Mouse (Mus musculus) layer of hippocampus, adult 2 months (tissue): ENCODE measurements at regions not wholly inside any gene's neighbourhood (a gene's known extent, or its start where the extent isn't known, plus 50 kb on each side); places are given as distances from the start of the nearest gene placed in this dataset.

Experiments used
- DNase-seq, 2 experiments: peaks; one replicate each; pipeline ENCODE4 v3.0.0; 2022; ENCODE audit warnings: low spot score in 2 of 2
- H3K27ac ChIP-seq: fragments of 200-600 bp; 2 replicates; pipeline ENCODE4 v1.8.1; 2022
- H3K4me3 ChIP-seq: fragments of 200-600 bp; 2 replicates; pipeline ENCODE4 v1.8.1; 2022; ENCODE audit warnings: mild to moderate bottlenecking
- CTCF ChIP-seq: fragments of 200-600 bp; conservative IDR thresholded peaks from 2 replicates; pipeline ENCODE4 v1.8.1; 2022; ENCODE audit warnings: antibody characterized with exemption, mild to moderate bottlenecking, moderate library complexity

DNA sequence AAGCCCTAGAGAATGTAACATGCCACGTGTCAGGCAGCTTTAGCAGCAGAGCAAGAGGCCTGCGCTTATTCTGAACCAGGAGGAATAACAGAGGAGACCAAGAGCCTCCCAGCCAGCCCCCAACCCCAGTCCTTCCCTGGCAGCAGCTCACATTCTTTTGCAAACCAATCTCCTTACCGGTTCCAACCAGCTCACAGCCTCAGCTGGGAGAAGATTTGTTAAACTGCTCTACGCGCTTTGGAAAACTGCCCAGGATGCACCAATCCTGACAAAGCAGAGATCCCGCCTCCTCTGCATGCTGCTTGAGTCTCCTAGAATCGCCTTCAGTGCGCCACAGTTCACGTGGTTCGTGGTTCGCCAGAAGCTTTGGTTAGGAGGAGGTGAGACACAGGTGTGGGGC, 51.8 kb downstream of the Gm9376 start:
- no peak overlapping the region for H3K4me3 ChIP-seq
- no peak for TF ChIP-seq CTCF
- peak in 1 of 2 experiments; percentile 16 for DNase-seq
- no peak overlapping the region for H3K27ac ChIP-seq

DNA sequence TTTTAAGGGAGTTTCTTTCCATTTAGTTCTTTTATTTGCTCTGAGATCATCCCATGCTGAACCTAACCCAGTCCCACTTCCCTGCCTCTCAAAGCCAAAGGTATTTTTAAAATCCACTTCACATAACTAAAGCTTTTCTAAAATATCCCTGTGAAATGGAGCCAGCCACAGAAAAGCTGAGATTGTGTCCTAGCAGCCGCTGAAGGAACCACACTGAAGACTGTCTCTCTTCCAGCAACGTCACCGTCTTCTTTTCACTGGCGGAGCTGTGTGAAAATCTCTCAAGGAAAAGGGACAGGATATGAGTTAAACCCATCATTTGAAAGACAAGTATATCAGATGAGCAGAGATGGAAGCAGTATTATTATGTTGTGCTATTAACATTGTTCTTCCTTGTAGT, 53.3 kb downstream of the Gm9376 start:
- Histone ChIP-seq H3K27ac (no peak overlapping the region), H3K4me3 (no peak overlapping the region)
- no peak for TF ChIP-seq CTCF
- no peak for DNase-seq

DNA sequence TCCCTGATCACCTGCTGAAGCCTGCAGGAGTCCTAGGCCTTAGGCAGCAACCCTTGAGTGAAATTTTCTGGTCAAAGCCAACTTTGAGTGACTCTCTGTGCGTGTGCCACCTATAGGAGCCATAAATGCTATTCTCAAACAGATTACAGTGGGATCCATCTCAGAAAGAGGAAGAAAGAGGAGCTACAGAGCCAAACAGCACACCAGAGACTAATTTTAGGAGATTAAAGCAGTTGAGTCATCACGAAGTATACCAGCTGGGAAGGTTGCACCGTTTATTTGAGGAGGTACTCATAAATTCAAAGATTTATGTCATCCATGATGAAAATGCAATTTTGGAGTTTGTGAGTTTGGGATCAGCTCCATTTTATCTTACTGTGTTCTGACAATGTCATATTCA, 54.3 kb downstream of the Gm9376 start:
- no peak for TF ChIP-seq CTCF
- no peak overlapping the region for H3K4me3 ChIP-seq
- DNase-seq = no peak
- no peak overlapping the region for H3K27ac ChIP-seq

DNA sequence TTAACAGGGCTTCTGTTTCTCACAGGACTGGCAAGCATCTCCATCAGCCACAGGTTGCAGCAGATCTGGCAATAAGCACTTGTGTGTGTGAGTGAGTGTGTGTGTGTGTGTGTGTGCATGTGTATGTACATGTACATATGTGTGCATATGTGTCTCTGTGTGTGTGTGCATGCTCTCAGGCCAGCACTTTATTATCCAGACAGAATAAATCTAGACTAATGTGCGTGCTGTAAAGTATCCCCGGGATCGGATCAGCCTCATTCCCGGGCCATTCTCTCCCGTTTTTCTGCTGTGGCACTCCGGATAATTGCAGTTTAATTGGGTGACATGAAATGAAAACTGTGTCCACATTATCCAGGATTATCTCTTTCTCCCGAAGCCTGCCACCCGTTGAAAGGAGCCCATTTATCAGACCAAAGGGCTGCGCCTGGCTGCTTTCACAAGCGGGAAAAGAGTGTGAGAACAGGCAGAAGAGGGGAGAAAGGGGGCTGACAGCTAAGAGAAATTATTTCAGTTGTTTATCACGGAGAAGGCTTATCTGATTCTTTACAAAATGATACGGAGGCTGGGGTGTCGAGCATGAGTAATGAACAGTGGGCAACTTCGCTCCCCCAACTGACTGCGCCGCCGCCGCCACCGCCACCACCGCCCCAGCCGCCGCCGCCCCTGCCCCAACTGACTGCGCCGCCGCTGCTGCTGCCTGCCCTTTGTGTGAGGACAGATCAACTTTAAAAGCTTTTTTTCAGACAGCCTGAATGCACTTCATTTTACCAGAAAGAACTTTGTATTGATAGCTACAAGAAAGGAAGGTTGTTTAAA, 55.5 kb downstream of the Gm9376 start:
- no peak for TF ChIP-seq CTCF
- Histone ChIP-seq H3K4me3 (peak overlapping the region; percentile 23), H3K27ac (no peak overlapping the region)
- no peak for DNase-seq

DNA sequence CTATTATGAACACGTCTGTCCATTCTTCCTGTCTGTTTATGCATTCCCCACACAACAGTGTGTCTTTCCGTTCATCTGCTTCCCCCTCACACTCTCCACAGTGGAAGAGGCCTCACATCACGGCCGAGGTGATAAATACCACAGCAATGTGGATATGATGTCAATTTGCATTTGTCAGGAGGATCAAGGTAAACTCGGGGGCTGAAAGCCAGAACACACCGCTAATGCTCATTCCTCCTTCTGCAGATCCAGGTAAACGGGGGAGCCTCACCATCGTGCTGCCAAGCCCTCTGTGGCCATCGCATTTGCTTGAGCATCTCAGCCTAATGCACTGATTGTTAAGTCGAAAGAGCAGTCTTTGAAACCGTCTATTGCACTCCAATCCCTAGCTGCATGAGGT, 56.1 kb downstream of the Gm9376 start:
- Histone ChIP-seq H3K27ac (no peak overlapping the region), H3K4me3 (peak overlapping the region; percentile 23)
- TF ChIP-seq CTCF = no peak
- no peak for DNase-seq

DNA sequence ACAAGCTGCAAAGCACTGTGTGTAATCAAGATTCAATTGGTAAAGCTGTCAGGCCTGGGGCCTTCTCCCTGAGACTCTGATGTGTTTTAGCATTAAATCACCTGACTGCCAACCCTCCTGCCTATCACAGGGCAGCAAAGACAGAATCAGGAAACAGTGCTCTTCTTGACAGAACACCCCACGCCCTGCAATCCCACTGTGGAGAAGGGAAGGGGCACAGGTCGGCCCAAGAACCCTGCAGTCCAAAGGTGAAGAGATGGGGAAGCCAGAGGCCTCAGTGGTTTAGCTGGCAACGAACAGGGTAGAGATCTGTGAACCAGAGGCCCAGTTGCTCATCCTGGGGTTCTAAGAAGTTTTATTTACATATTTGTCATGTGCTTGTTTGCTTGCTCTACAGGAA, 71.3 kb downstream of the Gm9376 start:
- no peak overlapping the region for H3K4me3 ChIP-seq
- no peak for TF ChIP-seq CTCF
- DNase-seq = no peak

DNA sequence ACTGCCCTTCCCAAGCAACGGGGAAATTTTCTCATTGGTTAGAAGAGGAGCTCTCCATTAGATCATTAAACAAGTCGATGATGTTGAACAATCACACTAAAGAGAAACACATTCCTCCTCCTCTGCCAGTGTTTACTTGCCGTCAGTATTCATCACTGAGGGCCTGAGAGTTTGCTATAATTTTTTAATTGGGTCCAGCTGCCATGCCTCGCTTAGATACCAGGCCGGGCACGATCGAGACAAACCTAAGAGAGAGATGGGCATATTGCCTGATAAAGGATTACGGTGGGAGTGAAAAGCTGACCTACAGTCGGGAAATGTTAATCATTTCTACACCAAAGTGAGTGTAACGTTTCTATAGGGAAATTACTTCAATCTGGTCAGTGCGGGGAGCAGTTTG, 96.2 kb downstream of the Gm9376 start:
- TF ChIP-seq CTCF = no peak
- no peak overlapping the region for H3K4me3 ChIP-seq
- H3K27ac ChIP-seq = no peak overlapping the region
- no peak for DNase-seq

More for the DNA sequence above, 71.3 kb downstream of the Gm9376 start:
- no peak overlapping the region for H3K27ac ChIP-seq

DNA sequence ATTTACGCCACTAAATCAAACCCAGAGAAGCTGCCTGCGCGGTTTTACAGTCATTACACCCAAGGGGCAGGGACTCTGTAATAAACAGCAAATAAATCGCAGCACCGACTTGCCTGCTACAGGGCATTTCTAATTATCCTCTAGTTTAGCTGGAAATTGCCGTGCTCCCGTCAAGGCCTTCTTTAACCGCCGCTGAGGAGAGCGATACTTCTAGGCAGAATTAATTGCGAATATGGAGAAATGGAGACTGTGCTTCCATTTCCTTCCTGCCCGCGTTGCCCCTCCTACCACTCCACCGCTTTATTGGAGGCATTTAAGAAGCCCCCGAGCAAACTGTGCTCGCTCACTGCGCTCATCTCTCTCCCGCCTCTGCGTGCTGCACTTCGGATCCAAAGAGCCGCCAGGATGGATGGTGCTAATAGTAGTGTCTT, 96.6 kb downstream of the Gm9376 start:
- TF ChIP-seq CTCF = no peak
- Histone ChIP-seq H3K27ac (no peak overlapping the region), H3K4me3 (no peak overlapping the region)
- DNase-seq = no peak

DNA sequence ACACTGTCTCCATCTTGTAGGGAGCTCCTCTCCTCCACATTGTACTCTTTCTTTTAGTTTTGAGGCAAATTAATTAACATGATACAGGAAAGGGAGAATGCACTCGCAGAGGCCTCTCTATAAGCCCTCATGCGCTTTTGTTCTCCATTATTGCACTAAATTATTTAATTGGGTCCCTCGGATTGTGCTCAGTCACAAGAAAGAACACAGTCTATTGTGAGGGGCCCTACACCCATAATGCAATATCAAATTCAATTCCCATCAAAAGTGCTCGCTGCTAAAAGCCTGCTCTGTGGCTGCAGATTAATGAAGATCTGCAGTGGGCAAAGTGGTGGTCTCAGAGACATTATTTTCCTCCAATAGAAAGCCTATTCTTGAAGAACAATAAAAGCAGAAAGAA, 99.8 kb downstream of the Gm9376 start:
- Histone ChIP-seq H3K4me3 (no peak overlapping the region), H3K27ac (no peak overlapping the region)
- no peak for TF ChIP-seq CTCF
- no peak for DNase-seq

DNA sequence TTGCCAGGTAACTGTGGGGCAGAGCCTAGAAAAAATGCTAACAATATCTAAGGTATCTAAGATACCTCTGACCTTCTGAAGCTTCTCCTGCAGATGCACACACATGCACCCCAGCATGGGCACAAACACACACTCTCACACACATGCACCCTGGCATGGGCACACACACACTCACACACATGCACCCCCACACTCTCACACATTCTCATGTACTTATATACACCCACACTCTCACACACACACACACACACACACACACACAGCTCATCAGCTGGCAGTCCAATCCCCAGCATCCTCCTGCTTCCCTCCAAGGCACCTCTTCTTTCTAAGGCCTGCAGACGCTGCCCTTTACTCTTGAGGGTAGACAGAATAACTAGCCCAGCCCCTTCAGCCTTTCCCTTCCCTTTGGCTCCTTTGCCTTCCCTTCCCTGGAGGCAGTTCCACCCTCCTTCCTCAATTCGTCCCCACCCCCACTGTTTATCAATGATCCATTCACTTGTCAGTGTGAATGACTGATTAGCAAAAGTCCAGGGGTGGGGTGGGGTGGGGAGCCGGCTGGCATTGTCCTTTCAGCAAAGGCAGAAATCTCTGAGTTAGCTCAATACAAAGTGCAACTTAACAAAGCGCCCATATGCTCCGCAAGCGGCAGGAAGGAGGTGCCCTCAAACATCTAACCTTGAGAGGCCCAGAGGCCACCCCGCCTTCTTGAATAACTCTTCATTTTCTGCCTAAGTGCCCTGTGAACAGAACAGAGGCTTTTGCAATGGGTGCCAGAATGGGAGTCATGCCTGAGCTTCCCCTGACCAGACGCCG, 102.1 kb downstream of the Gm9376 start:
- no peak overlapping the region for H3K4me3 ChIP-seq
- no peak for TF ChIP-seq CTCF
- no peak for DNase-seq
- H3K27ac ChIP-seq = no peak overlapping the region

DNA sequence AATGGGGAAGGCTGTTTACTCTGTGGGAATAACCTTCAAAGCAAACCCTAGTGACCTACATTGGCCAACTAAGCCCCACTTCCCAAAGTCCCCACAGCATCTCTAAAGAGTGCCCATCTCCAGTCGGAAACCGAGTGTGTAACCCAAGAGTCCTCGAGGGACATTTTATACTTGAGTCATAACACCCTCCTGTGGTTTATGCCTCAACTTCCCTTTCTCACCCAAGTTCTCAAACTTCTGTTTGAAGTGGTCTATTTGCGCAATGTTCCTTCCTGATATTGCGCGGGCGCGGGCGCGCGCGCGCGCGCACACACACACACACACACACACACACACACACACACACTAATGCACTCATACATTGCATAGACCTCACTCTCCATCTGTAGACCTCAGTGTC, 104.6 kb downstream of the Gm9376 start:
- no peak for DNase-seq
- Histone ChIP-seq H3K27ac (no peak overlapping the region), H3K4me3 (no peak overlapping the region)
- TF ChIP-seq CTCF = no peak

DNA sequence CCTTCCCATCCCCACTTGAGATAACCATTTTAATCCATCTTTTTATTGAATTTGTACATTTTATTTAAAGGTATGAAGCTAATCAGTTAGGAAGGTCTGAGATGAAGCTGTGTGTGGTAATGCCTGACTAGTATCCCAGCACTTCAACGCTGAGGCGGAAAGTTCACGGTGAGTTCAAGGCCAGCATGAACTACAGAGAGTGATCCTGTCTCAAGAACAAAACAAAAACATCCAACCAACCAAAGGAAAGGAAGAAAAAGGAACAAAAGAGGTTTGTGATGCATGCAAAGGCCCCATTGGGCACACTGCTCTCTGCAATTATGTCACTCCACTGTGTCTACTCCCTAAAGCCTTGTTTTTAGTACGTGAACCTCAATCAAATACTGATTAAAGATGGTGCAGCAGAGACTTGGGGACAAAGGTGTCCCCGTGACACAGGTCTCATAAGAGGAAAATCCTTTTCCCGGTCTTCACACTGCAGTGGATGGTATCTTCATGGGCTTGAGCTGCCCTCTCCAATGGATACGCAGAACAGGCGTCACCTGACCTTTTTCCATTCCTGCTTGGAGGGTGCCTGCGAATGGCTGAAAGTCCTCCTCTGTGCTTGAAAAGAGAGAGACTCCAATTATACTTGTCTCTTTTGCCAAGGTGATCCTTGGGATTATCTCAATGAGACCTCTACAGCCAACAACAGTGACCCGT, 108.2 kb downstream of the Gm9376 start:
- DNase-seq = no peak
- Histone ChIP-seq H3K27ac (no peak overlapping the region), H3K4me3 (no peak overlapping the region)
- TF ChIP-seq CTCF = no peak

DNA sequence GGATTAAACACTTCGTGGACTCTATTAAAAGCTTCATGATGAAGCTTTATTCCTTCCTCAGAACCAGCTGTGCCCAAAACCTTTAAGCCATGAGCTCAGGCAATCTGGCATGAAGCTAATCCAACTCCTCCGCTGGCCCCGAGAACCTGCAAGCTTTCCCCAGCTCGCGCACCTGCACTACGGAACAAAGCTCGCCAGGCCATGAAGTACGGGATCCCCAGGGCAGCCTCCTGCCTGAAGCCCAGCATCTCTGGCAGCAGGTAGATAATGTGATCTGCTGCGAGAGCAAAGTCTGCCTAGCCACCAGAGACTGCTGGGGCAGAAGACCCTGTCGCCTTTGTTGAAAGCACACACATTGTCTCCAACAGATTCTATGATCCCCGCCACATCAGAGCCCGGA, 108.9 kb downstream of the Gm9376 start:
- TF ChIP-seq CTCF = no peak
- H3K27ac ChIP-seq = no peak overlapping the region
- no peak for DNase-seq
- no peak overlapping the region for H3K4me3 ChIP-seq
